Mouse (Mus musculus) regulatory T cell (primary cell): ENCODE measurements around the gene Prss29.

ENCODE experiments used
- in situ Hi-C: fragments of 300-600 bp; cut with MboI, MseI; formaldehyde crosslinking; loops from one replicate; pipeline ENCODE4 v1.15.1; 2025; ENCODE audit warnings: high pct_unique_total_duplicates

The Prss29 gene

GRCm38 (mm10) chr17:25341490-25341889, 23.0 kb downstream of the Prss29 start:
- in situ Hi-C loops: no loop called here

DNA sequence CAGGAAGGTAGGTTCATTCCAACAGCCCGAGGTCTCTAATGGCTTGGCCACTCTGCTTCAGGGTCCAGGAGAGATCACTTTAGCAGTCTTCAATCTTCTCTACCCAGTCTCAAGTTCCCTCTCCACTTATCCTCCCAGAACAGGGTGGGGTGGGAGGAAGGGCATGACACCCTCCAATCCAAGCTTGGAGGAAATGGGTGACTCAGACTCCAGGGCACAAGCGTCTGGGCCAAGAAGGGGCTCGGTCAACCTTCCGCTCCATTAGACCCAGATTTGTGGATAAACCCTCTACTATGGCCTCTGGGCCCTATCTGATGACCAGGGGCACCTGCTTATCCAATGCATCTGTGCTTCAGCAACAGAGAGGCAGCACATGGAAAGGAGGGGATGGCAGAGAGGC, 27.0 kb downstream of the Prss29 start, which contains the start of gene Tpsab1:
Gene Tpsab1 (minus strand): TSS at position 101 of the 400 bp plus-strand sequence.
- in situ Hi-C loops: no loop called here

- in situ Hi-C loops: no loop called here
Observed at GRCm38 (mm10) chr17:25361291-25361690, 42.8 kb downstream of the Prss29 start.

DNA sequence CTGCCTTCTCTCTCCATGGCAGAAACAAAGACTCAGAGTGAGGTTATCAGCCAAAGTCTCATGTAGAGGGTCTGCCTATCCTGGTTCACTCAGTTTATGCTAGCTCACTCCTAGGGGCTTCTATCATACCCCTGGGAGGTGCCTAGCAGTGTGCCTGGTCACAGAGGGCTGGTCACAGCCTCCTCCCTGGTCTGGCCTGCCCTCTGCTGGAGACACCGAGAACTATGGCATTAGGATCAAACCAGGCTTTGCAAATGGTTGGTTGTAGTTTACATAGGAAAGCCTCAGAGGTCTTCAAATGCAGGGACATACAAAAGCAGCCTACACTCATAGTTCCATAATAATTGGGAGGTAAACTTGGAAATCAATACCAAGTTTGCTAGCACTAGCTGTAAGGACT, 45.3 kb downstream of the Prss29 start:
- in situ Hi-C loops: no loop called here

- in situ Hi-C loops: no loop called here
Observed at GRCm38 (mm10) chr17:25366005-25366404, 47.6 kb downstream of the Prss29 start, which contains the start of gene Tpsb2. Tpsb2 (plus strand) TSS chr17:25366305.

GRCm38 (mm10) chr17:25368973-25369372, 50.5 kb downstream of the Prss29 start, which contains the start of gene Tpsg1:
Tpsg1 (plus strand) TSS chr17:25369273.
- in situ Hi-C loops: no loop called here
